Mouse (Mus musculus): ENCODE data around the gene Hydin.

GRCm38 (mm10) chr8:110267268-110267667 lies 491 bp downstream of the Hydin start:
- no peak for TF ChIP-seq CTCF (conservative IDR thresholded peaks at IDR 0.05; ENCODE audit: insufficient read depth, insufficient read length, low read depth, low read length)
- TF ChIP-seq POLR2A (IDR thresholded peaks at IDR 0.05; ENCODE audit: low read depth, low read length) = no peak
